Mouse (Mus musculus): Measurements from ENCODE around the gene Syne3.

Syne3 gene

GRCm38 (mm10) chr12:105012314-105012713 is 2.7 kb upstream of the Syne3 start:
- Histone ChIP-seq H3K27me3 (ENCODE audit: control insufficient read depth, insufficient read depth, low read length, poor library complexity, severe bottlenecking) (no peaks in the 10 kb centered on the region), H3K36me3 (ENCODE audit: control insufficient read depth, insufficient read depth, low read length, poor library complexity, severe bottlenecking) (no peaks in the 10 kb centered on the region)
- no peak for DNase-seq (ENCODE audit: low read depth, low spot score)

GRCm38 (mm10) chr12:105011589-105011988 is 2.0 kb upstream of the Syne3 start:
- no peak for DNase-seq (ENCODE audit: low read depth, low spot score)
- no peaks in the 10 kb centered on the region for H3K36me3 ChIP-seq (ENCODE audit: control insufficient read depth, insufficient read depth, low read length, poor library complexity, severe bottlenecking)
- H3K27me3 ChIP-seq (ENCODE audit: control insufficient read depth, insufficient read depth, low read length, poor library complexity, severe bottlenecking), result no peaks in the 10 kb centered on the region

GRCm38 (mm10) chr12:105010213-105010790 is 693 bp upstream of the Syne3 start:
- H3K36me3 ChIP-seq (ENCODE audit: control insufficient read depth, insufficient read depth, low read length, poor library complexity, severe bottlenecking), result no peaks in the 10 kb centered on the region
- H3K27me3 ChIP-seq (ENCODE audit: control insufficient read depth, insufficient read depth, low read length, poor library complexity, severe bottlenecking), result no peaks in the 10 kb centered on the region
- DNase-seq (ENCODE audit: low read depth, low spot score), result peak; percentile 65

GRCm38 (mm10) chr12:105008752-105009178 is 844 bp downstream of the Syne3 start:
- Histone ChIP-seq H3K27me3 (ENCODE audit: control insufficient read depth, insufficient read depth, low read length, poor library complexity, severe bottlenecking) (no peaks in the 10 kb centered on the region), H3K36me3 (ENCODE audit: control insufficient read depth, insufficient read depth, low read length, poor library complexity, severe bottlenecking) (no peaks in the 10 kb centered on the region)
- peak; percentile 79 for DNase-seq (ENCODE audit: low read depth, low spot score)

GRCm38 (mm10) chr12:105008150-105008549 is 1.5 kb downstream of the Syne3 start:
- no peak for DNase-seq (ENCODE audit: low read depth, low spot score)
- Histone ChIP-seq H3K27me3 (ENCODE audit: control insufficient read depth, insufficient read depth, low read length, poor library complexity, severe bottlenecking) (no peaks in the 10 kb centered on the region), H3K36me3 (ENCODE audit: control insufficient read depth, insufficient read depth, low read length, poor library complexity, severe bottlenecking) (no peaks in the 10 kb centered on the region)

GRCm38 (mm10) chr12:105005715-105005972 is 4.0 kb downstream of the Syne3 start:
- Histone ChIP-seq H3K27me3 (ENCODE audit: control insufficient read depth, insufficient read depth, low read length, poor library complexity, severe bottlenecking) (no peaks in the 10 kb centered on the region), H3K36me3 (ENCODE audit: control insufficient read depth, insufficient read depth, low read length, poor library complexity, severe bottlenecking) (no peaks in the 10 kb centered on the region)
- no peak for DNase-seq (ENCODE audit: low read depth, low spot score)

GRCm38 (mm10) chr12:105004956-105005714 is 4.5 kb downstream of the Syne3 start:
- no peaks in the 10 kb centered on the region for H3K27me3 ChIP-seq (ENCODE audit: control insufficient read depth, insufficient read depth, low read length, poor library complexity, severe bottlenecking)
- H3K36me3 ChIP-seq (ENCODE audit: control insufficient read depth, insufficient read depth, low read length, poor library complexity, severe bottlenecking), result no peaks in the 10 kb centered on the region
- DNase-seq (ENCODE audit: low read depth, low spot score), result no peak

- no peaks in the 10 kb centered on the region for H3K36me3 ChIP-seq (ENCODE audit: control insufficient read depth, insufficient read depth, low read length, poor library complexity, severe bottlenecking)
- no peak for DNase-seq (ENCODE audit: low read depth, low spot score)
- no peaks in the 10 kb centered on the region for H3K27me3 ChIP-seq (ENCODE audit: control insufficient read depth, insufficient read depth, low read length, poor library complexity, severe bottlenecking)
Measured at GRCm38 (mm10) chr12:105003715-105004114, 5.9 kb downstream of the Syne3 start.

GRCm38 (mm10) chr12:105003158-105003557 is 6.5 kb downstream of the Syne3 start:
- no peaks in the 10 kb centered on the region for H3K36me3 ChIP-seq (ENCODE audit: control insufficient read depth, insufficient read depth, low read length, poor library complexity, severe bottlenecking)
- no peaks in the 10 kb centered on the region for H3K27me3 ChIP-seq (ENCODE audit: control insufficient read depth, insufficient read depth, low read length, poor library complexity, severe bottlenecking)
- no peak for DNase-seq (ENCODE audit: low read depth, low spot score)

GRCm38 (mm10) chr12:105002340-105003132 is 7.1 kb downstream of the Syne3 start:
- Histone ChIP-seq H3K27me3 (ENCODE audit: control insufficient read depth, insufficient read depth, low read length, poor library complexity, severe bottlenecking) (no peaks in the 10 kb centered on the region), H3K36me3 (ENCODE audit: control insufficient read depth, insufficient read depth, low read length, poor library complexity, severe bottlenecking) (no peaks in the 10 kb centered on the region)
- DNase-seq (ENCODE audit: low read depth, low spot score), result no peak

GRCm38 (mm10) chr12:105001317-105001716 is 8.3 kb downstream of the Syne3 start:
- no peak for DNase-seq (ENCODE audit: low read depth, low spot score)
- Histone ChIP-seq H3K36me3 (ENCODE audit: control insufficient read depth, insufficient read depth, low read length, poor library complexity, severe bottlenecking) (no peaks in the 10 kb centered on the region), H3K27me3 (ENCODE audit: control insufficient read depth, insufficient read depth, low read length, poor library complexity, severe bottlenecking) (no peaks in the 10 kb centered on the region)

GRCm38 (mm10) chr12:105000487-105001283 is 8.9 kb downstream of the Syne3 start:
- no peaks in the 10 kb centered on the region for H3K27me3 ChIP-seq (ENCODE audit: control insufficient read depth, insufficient read depth, low read length, poor library complexity, severe bottlenecking)
- no peak for DNase-seq (ENCODE audit: low read depth, low spot score)

GRCm38 (mm10) chr12:104999171-104999570 is 10.4 kb downstream of the Syne3 start:
- H3K27me3 ChIP-seq (ENCODE audit: control insufficient read depth, insufficient read depth, low read length, poor library complexity, severe bottlenecking), result no peaks in the 10 kb centered on the region
- H3K36me3 ChIP-seq (ENCODE audit: control insufficient read depth, insufficient read depth, low read length, poor library complexity, severe bottlenecking), result no peaks in the 10 kb centered on the region; the same call in 1 of the 2 replicates
- DNase-seq (ENCODE audit: low read depth, low spot score), result no peak

More at GRCm38 (mm10) chr12:105000487-105001283, 8.9 kb downstream of the Syne3 start:
- no peaks in the 10 kb centered on the region for H3K36me3 ChIP-seq (ENCODE audit: control insufficient read depth, insufficient read depth, low read length, poor library complexity, severe bottlenecking)

GRCm38 (mm10) chr12:104998541-104998940 is 11.1 kb downstream of the Syne3 start:
- no peaks in the 10 kb centered on the region for H3K27me3 ChIP-seq (ENCODE audit: control insufficient read depth, insufficient read depth, low read length, poor library complexity, severe bottlenecking)
- no peaks in the 10 kb centered on the region; the same call in 1 of the 2 replicates for H3K36me3 ChIP-seq (ENCODE audit: control insufficient read depth, insufficient read depth, low read length, poor library complexity, severe bottlenecking)
- DNase-seq (ENCODE audit: low read depth, low spot score), result no peak
